Mouse (Mus musculus) small intestine, adult 2 months (tissue): ENCODE measurements around the gene Slc17a1.

ENCODE experiments used
- CTCF ChIP-seq: fragments of 200-500 bp; IDR thresholded peaks from 2 replicates; pipeline ENCODE4 v1.5.1; 2012; ENCODE audit warnings: low read depth, mild to moderate bottlenecking, control low read depth, inconsistent platforms, low read length, moderate library complexity, mixed read lengths; ENCODE audit not compliant: insufficient replicate concordance, insufficient read length; ENCODE audit errors: extremely low read depth
- POLR2A ChIP-seq: fragments of 200-500 bp; IDR thresholded peaks from 2 replicates; pipeline ENCODE4 v1.6.1; 2012; ENCODE audit warnings: low read depth, mild to moderate bottlenecking, control low read depth, inconsistent platforms, low read length, moderate library complexity

DNA sequence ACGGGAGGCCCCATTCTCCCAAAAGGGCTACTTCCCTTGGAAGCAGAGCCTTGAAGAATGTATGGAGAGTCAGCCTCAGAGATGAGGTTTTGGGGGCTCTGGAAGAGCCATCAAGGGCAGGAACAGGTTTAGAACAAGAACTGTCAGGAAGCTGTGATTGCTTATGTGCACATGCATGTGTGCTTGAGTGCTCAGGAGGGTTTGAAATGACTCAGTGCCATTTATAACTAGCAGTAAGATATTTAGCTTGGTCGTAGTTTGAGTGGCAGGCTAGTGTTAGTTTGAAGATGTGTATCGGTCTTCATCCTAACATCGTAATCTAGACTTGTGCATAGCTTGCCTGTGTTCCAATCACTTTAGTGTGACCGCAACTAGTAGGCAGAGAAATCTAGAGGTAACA lies 39.4 kb downstream of the Slc17a1 start:
- TF ChIP-seq CTCF, result no peak
- TF ChIP-seq POLR2A, result no peak
